ENCODE assay signal across 19 mouse cellular contexts in genomic region chr4:144807135-144807534, GRCm38 (mm10). TPM values are rescaled to one million over a fixed set of nuclear protein-coding genes. Genes with fewer than 3 reads are reported as not detected.
"Had no signal": no experiment of that assay in that cellular context is flagged by ENCODE, and none has a peak within 500 bp of the region (broad histone marks: within the 10 kb centered on the region; RNA-seq: fewer than 3 reads in every experiment).

No protein-coding gene starts in this region.

RNA-seq across cellular contexts. Expression of gene Gm438, which starts 20.8 kb away (rescaled TPM):
- polyA plus RNA-seq: gonadal fat pad, adult 2 months; heart, embryonic 10.5 days; heart, embryonic 12.5 days; heart, embryonic 14.5 days; heart, embryonic 16.5 days; hindbrain, embryonic 10.5 days; hindbrain, embryonic 12.5 days; hindbrain, embryonic 14.5 days; hindbrain, embryonic 16.5 days; inflammation-experienced regulatory T-cells, adult 6 months; kidney, embryonic 14.5 days; kidney, embryonic 16.5 days; limb, embryonic 10.5 days; limb, embryonic 12.5 days; limb, embryonic 14.5 days; liver, embryonic 11.5 days; liver, embryonic 13.5 days; liver, embryonic 15.5 days; liver, postnatal 0 days had no signal
